ENCODE assay signal across 11 mouse cellular contexts in the genomic region with DNA sequence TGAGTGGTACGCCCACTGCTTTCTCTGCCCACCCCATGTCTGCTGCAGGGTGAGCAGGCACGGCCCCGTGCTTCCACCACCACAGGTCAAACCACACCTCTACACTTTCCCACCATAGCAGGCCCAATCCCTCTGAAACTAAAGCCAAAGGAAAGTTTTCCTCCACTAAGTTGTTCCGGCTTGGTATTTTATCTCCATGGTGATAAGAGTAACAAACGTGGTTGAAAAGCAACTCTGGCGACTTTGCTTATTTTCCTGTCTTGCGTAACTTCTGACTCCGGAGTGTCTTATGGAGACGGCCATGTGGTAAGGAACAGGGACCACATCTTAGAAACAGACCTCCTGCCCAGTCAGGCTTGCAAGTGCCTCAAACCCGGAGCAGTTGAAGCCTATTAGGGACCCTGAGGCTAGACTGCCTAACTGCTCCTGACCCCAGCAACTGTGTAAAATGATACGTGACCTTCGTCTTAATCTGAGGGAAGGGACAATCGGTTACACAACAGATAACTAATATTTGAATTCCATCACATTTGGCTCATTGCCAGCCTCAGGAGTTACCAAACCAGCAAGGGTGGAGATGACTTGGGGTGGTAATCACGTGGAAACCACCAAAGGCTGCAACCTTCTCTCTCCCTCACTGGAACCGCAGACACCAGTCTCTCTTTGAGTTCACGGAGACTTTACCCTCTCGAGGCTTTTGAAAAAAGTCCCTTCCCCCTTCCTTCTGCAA. TPM values are rescaled to one million over a fixed set of nuclear protein-coding genes. Genes with fewer than 3 reads are reported as not detected.
DNase-seq lines count a peak whose midpoint lies in the region; ATAC-seq and TF ChIP-seq lines count a peak whose summit lies in the region.
"Had no signal": no experiment of that assay in that cellular context is flagged by ENCODE, and none has a peak within 500 bp of the region (broad histone marks: within the 10 kb centered on the region; RNA-seq: fewer than 3 reads in every experiment).

No protein-coding gene starts in this region.

- H3K27me3 ChIP-seq in heart, embryonic 14.5 days (ENCODE audit: control insufficient read depth, insufficient read depth, low read length): no peaks in the 10 kb centered on the region
- no peaks in the 10 kb centered on the region for H3K27me3 ChIP-seq in hindbrain, postnatal 0 days (ENCODE audit: insufficient read depth, low read length)
- H3K27me3 ChIP-seq: neural tube, embryonic 13.5 days had no signal

- H3K9me3 ChIP-seq in ES-E14 (ENCODE audit: control insufficient read depth, insufficient read depth, low read depth, low read length): no peaks in the 10 kb centered on the region
- H3K9me3 ChIP-seq in heart, embryonic 14.5 days (ENCODE audit: control insufficient read depth, low read length): no peaks in the 10 kb centered on the region
- no peaks in the 10 kb centered on the region for H3K9me3 ChIP-seq in hindbrain, postnatal 0 days (ENCODE audit: low read length)
- H3K9me3 ChIP-seq: neural tube, embryonic 13.5 days had no signal

- TF ChIP-seq CTCF in hindbrain, postnatal 0 days (IDR thresholded peaks at IDR 0.05; ENCODE audit: low read depth): no peak

- DNase-seq in A20 (ENCODE audit: low read depth, low spot score) (peak; percentile 85), ES-E14 (ENCODE audit: low read depth, low spot score) (no peak)
- peak; percentile 63 for DNase-seq in lung, postnatal 10 days
- DNase-seq in right cerebral cortex, postnatal 25 days: no peak
- DNase-seq in layer of hippocampus, adult 8-10 months (ENCODE audit: low spot score in 2 of 2): no peak
- no peak for DNase-seq in hindbrain, postnatal 0 days (ENCODE audit: low spot score)
- no peak for DNase-seq in layer of hippocampus, postnatal 10 days (ENCODE audit: low spot score in 2 of 2)
- DNase-seq: cerebellum, postnatal 10 days had no signal

- H3K36me3 ChIP-seq in ES-E14 (ENCODE audit: control insufficient read depth, insufficient read depth, low read length, poor library complexity, severe bottlenecking): peaks cover 11% of the 10 kb centered on the region
- no peaks in the 10 kb centered on the region for H3K36me3 ChIP-seq in heart, embryonic 14.5 days (ENCODE audit: control insufficient read depth, insufficient read depth, low read length)
- no peaks in the 10 kb centered on the region for H3K36me3 ChIP-seq in hindbrain, postnatal 0 days (ENCODE audit: insufficient read depth, low read length)
- H3K36me3 ChIP-seq: neural tube, embryonic 13.5 days had no signal

- no peak overlapping the region for H3K4me2 ChIP-seq in heart, embryonic 14.5 days (ENCODE audit: low read length)
- H3K4me2 ChIP-seq in hindbrain, postnatal 0 days (ENCODE audit: low read depth, low read length): no peak overlapping the region
- H3K4me2 ChIP-seq: neural tube, embryonic 13.5 days had no signal

- WGBS in heart, embryonic 14.5 days: 41% methylated on average over 17 of the region's 17 CpGs
- WGBS in hindbrain, postnatal 0 days: 75% methylated on average over 17 of the region's 17 CpGs

- peak overlapping the region in 1 of 2 experiments; percentile 83; a peak in 1 of 4 replicates for H3K4me3 ChIP-seq in ES-E14 (ENCODE audit: insufficient read depth in 1 of 2, low read depth in 1 of 2, low read length in 2 of 2, poor library complexity in 1 of 2, severe bottlenecking in 1 of 2)
- no peak overlapping the region for H3K4me3 ChIP-seq in heart, embryonic 14.5 days (ENCODE audit: control insufficient read depth in 1 of 2, insufficient read depth in 1 of 2, low read depth in 1 of 2, low read length in 2 of 2)
- H3K4me3 ChIP-seq in hindbrain, postnatal 0 days (ENCODE audit: low read length): no peak overlapping the region
- H3K4me3 ChIP-seq: neural tube, embryonic 13.5 days had no signal

- peak overlapping the region; percentile 83 for H3K27ac ChIP-seq in ES-E14 (ENCODE audit: insufficient read depth, low read depth, low read length, poor library complexity, severe bottlenecking)
- no peak overlapping the region for H3K27ac ChIP-seq in heart, embryonic 14.5 days (replicated peaks in 1 of 2; ENCODE audit: control insufficient read depth in 1 of 2, insufficient read depth in 1 of 2, low read depth in 2 of 2, low read length in 2 of 2)
- no peak overlapping the region for H3K27ac ChIP-seq in hindbrain, postnatal 0 days
- H3K27ac ChIP-seq: neural tube, embryonic 13.5 days had no signal

- in situ Hi-C loops in ES-E14 (cut with MboI; ENCODE audit: low sequenced_read_pairs in 2 of 2, unreplicated experiment in 2 of 2): no loop called here

- peaks cover 1 to 23% of the 10 kb centered on the region in 2 experiments; a peak in 3 of 4 replicates for H3K4me1 ChIP-seq in ES-E14 (ENCODE audit: control insufficient read depth in 2 of 2, insufficient read depth in 2 of 2, low read length in 2 of 2, poor library complexity in 1 of 2)
- H3K4me1 ChIP-seq in heart, embryonic 14.5 days (ENCODE audit: control insufficient read depth in 2 of 2, insufficient read depth in 2 of 2, low read length in 2 of 2): peaks cover 8 to 11% of the 10 kb centered on the region in 2 experiments
- H3K4me1 ChIP-seq in hindbrain, postnatal 0 days (ENCODE audit: insufficient read depth, low read length): no peaks in the 10 kb centered on the region
- H3K4me1 ChIP-seq: neural tube, embryonic 13.5 days had no signal

- ATAC-seq in heart, embryonic 14.5 days (ENCODE audit: insufficient number of reproducible peaks, insufficient read depth, low FRiP score, low read depth): peak; percentile 27; the same call in 1 of the 2 replicates
- no peak for ATAC-seq in hindbrain, postnatal 0 days
- ATAC-seq: inflammation-experienced regulatory T-cells, adult 6 months had no signal

- H3K9ac ChIP-seq in ES-E14 (ENCODE audit: insufficient read depth, low read depth, low read length, poor library complexity, severe bottlenecking): peak overlapping the region; percentile 94
- H3K9ac ChIP-seq in heart, embryonic 14.5 days (ENCODE audit: low read length): no peak overlapping the region
- no peak overlapping the region for H3K9ac ChIP-seq in hindbrain, postnatal 0 days (replicated peaks; ENCODE audit: low read length)
- H3K9ac ChIP-seq: neural tube, embryonic 13.5 days had no signal

TF ChIP-seq in ES-E14, 5 proteins besides CTCF, POLR2A, EP300 and RAD21:
- TF ChIP-seq HCFC1 (IDR thresholded peaks at IDR 0.05; ENCODE audit: borderline replicate concordance, insufficient read depth, low read length) (no peak), CHD2 (IDR thresholded peaks at IDR 0.05; ENCODE audit: low read depth, low read length) (no peak), ZC3H11A (IDR thresholded peaks at IDR 0.05; ENCODE audit: borderline replicate concordance, low read depth, low read length) (no peak), ZNF384 (IDR thresholded peaks at IDR 0.05; ENCODE audit: low read depth, low read length) (no peak), MAFK (IDR thresholded peaks at IDR 0.05; ENCODE audit: insufficient read depth, low read depth, low read length) (no peak)
TF ChIP-seq in ES-E14: peak in this region for 0.

RNA-seq across cellular contexts. Expression of gene Clstn3, which starts 13.5 kb away (rescaled TPM):
- total RNA-seq in ES-E14 (2012; rRNA removed): 37.0 and 79.2 TPM in 2 replicates
- 0.49 and 1.5 TPM in 2 replicates for polyA plus RNA-seq in heart, embryonic 14.5 days (2014; fragmentation: Nextera tagmentation; extraction: Ambion mirVana)
- total RNA-seq in layer of hippocampus, adult 8-10 months (2022): 100 to 1,000 TPM; 249 to 296 (median 280) TPM
- 338 and 342 TPM in 2 replicates for total RNA-seq in hindbrain, postnatal 0 days (2014; rRNA removed)
- polyA plus RNA-seq in hindbrain, postnatal 0 days (2015; fragmentation: Nextera tagmentation; extraction: Ambion mirVana): 171 and 184 TPM in 2 replicates
- total RNA-seq in layer of hippocampus, postnatal 10 days (2021): 100 to 1,000 TPM; 272 to 280 TPM
- polyA plus RNA-seq: inflammation-experienced regulatory T-cells, adult 6 months had no signal

RNA-seq across cellular contexts. Expression of gene C1rl, which starts 14.8 kb away (rescaled TPM):
- total RNA-seq in ES-E14 (2012; rRNA removed): 1.0 and 2.2 TPM in 2 replicates
- 0.36 and 0.58 TPM in 2 replicates for polyA plus RNA-seq in heart, embryonic 14.5 days (2014; fragmentation: Nextera tagmentation; extraction: Ambion mirVana)
- under 1 TPM; 0.39 to 0.67 (median 0.60) TPM for total RNA-seq in layer of hippocampus, adult 8-10 months (2022)
- 0.31 and 0.68 TPM in 2 replicates for total RNA-seq in hindbrain, postnatal 0 days (2014; rRNA removed)
- 0.39 and 0.41 TPM in 2 replicates for polyA plus RNA-seq in hindbrain, postnatal 0 days (2015; fragmentation: Nextera tagmentation; extraction: Ambion mirVana)
- total RNA-seq in layer of hippocampus, postnatal 10 days (2021): under 1 TPM; 0.25 to 0.34 TPM
- polyA plus RNA-seq: inflammation-experienced regulatory T-cells, adult 6 months had no signal

RNA-seq across cellular contexts. Expression of gene C1ra, which starts 34.1 kb away (rescaled TPM):
- total RNA-seq in ES-E14 (2012; rRNA removed): 0.26 and 0.31 TPM in 2 replicates
- polyA plus RNA-seq in heart, embryonic 14.5 days (2014; fragmentation: Nextera tagmentation; extraction: Ambion mirVana): 0.55 and 0.59 TPM in 2 replicates
- total RNA-seq in layer of hippocampus, adult 8-10 months (2022): 1 to 10 TPM in 3 of 4 experiments, under 1 TPM in 1; 0.89 to 1.9 (median 1.3) TPM
- 0.42 and 1.0 TPM in 2 replicates for total RNA-seq in hindbrain, postnatal 0 days (2014; rRNA removed)
- 0.73 and 0.83 TPM in 2 replicates for polyA plus RNA-seq in hindbrain, postnatal 0 days (2015; fragmentation: Nextera tagmentation; extraction: Ambion mirVana)
- under 1 TPM; 0.30 to 0.47 TPM for total RNA-seq in layer of hippocampus, postnatal 10 days (2021)

Comparison
In these comparisons a context has a peak if more than half of its experiments do, and no peak if none do; other contexts are left out.
1. DNase-seq: peak in A20 (single experiment) and lung, postnatal 10 days (single experiment); none in ES-E14 (single experiment), right cerebral cortex, postnatal 25 days (single experiment), layer of hippocampus, adult 8-10 months (0 of 2), hindbrain, postnatal 0 days (single experiment) and layer of hippocampus, postnatal 10 days (0 of 2).